Mouse (Mus musculus): ENCODE results near the gene Ccdc92. TPM values are rescaled to one million over a fixed set of nuclear protein-coding genes. Genes with fewer than 3 reads are reported as not detected.

The Ccdc92 gene
- polyA plus RNA-seq (2014; fragmentation: Illumina TruSeq; extraction: RNeasy Lipid Tissue Mini Kit (QIAGEN cat#74804); ENCODE audit: low read depth, low replicate concordance) = 0.58 TPM

DNA sequence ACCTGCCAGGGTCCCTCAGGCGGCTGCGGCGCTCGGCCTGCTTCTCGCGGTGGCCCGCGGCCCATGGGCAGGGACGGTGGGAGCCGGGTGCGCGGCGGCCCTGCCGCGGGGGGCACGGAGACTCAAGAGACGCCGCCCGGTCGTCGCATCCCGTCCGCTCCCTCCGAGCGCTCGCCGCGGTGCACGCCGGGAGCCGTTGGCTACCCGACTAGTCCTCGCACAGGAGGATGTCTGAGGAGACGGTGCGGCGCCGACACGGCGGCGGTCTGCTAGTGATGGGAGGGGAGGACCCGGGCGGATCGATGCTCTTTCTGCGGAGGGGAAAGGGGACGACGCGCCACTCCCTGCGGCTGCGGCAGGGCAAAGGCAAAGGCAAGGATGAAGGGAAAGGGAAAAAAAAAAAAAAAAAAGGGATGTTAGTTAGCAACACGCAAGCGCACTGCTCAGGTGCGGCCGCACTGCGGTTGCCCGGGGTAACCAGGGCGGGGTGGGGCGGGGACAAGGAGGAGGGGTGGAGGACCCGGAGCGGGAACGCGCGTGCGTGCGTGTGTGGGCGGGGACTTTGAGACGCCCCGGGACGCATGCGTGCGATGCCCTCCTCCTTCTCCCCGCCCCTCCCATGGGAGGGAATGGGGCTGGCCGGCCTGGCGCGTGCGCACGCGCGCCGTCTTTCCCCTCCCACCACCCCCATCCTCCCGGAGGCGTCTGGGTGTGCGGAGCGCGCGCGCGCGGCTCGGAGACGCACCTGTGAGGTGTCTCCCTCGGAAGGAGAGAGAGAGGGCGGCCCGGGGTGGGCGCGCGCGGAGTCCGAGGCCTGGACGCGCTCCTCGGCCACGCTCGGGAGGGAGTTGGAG, at the start of gene Ccdc92, which contains the start of gene Zfp664:
Ccdc92 (minus strand) TSS at position 412 of the 854 bp plus-strand sequence.
Zfp664 (plus strand) TSS at position 679 of the 854 bp plus-strand sequence.

Other genes with a start within 250 kb of the Ccdc92 start
- gene Atp6v0a2, start 233.8 kb downstream of the Ccdc92 start, polyA plus RNA-seq (2014; fragmentation: Illumina TruSeq; extraction: RNeasy Lipid Tissue Mini Kit (QIAGEN cat#74804); ENCODE audit: low read depth, low replicate concordance) = 54.8 TPM
- 0.82 TPM for gene Dnah10, start 137.3 kb downstream of the Ccdc92 start, polyA plus RNA-seq (2014; fragmentation: Illumina TruSeq; extraction: RNeasy Lipid Tissue Mini Kit (QIAGEN cat#74804); ENCODE audit: low read depth, low replicate concordance)
- 89.2 TPM for gene Zfp664, start 267 bp upstream of the Ccdc92 start, polyA plus RNA-seq (2014; fragmentation: Illumina TruSeq; extraction: RNeasy Lipid Tissue Mini Kit (QIAGEN cat#74804); ENCODE audit: low read depth, low replicate concordance)
- 0.82 TPM for gene Rflna, start 140.8 kb upstream of the Ccdc92 start, polyA plus RNA-seq (2014; fragmentation: Illumina TruSeq; extraction: RNeasy Lipid Tissue Mini Kit (QIAGEN cat#74804); ENCODE audit: low read depth, low replicate concordance)